Mouse (Mus musculus) heart, adult 2 months (tissue): ENCODE results near the gene Naglu. TPM values are rescaled to one million over a fixed set of nuclear protein-coding genes. Genes with fewer than 3 reads are reported as not detected.

Experiments
- DNase-seq, 2 experiments: peaks; one replicate each; pipeline ENCODE4 v3.0.0; 2021
- H3K27ac ChIP-seq: fragments of 200-600 bp; 2 replicates; pipeline ENCODE4 v1.8.1; 2022
- H3K27me3 ChIP-seq: fragments of 200-500 bp; 2 replicates; pipeline ENCODE4 v1.6.1; 2012; ENCODE audit warnings: mild to moderate bottlenecking, low read length, inconsistent platforms, mixed read lengths; ENCODE audit not compliant: control insufficient read depth, insufficient read depth
- H3K36me3 ChIP-seq: fragments of 200-500 bp; 2 replicates; pipeline ENCODE4 v1.6.1; 2012; ENCODE audit warnings: low read length, inconsistent platforms; ENCODE audit not compliant: control insufficient read depth, insufficient read depth
- H3K4me1 ChIP-seq: fragments of 200-500 bp; 2 replicates; pipeline ENCODE4 v1.6.1; 2011; ENCODE audit warnings: low read length; ENCODE audit not compliant: control insufficient read depth, insufficient read depth
- H3K4me3 ChIP-seq: fragments of 200-600 bp; 2 replicates; pipeline ENCODE4 v1.8.1; 2022
- H3K79me2 ChIP-seq: fragments of 200-500 bp; replicated peaks from 2 replicates; pipeline ENCODE4 v1.6.1; 2012; ENCODE audit warnings: mild to moderate bottlenecking, inconsistent platforms, low read length, moderate library complexity, mixed read lengths; ENCODE audit not compliant: control insufficient read depth, insufficient read depth
- H3K9ac ChIP-seq: fragments of 200-500 bp; 2 replicates; pipeline ENCODE4 v1.6.1; 2012; ENCODE audit warnings: low read depth, mild to moderate bottlenecking, control low read depth, inconsistent platforms, low read length, mixed read lengths
- CTCF ChIP-seq: fragments of 200-600 bp; IDR thresholded peaks from 2 replicates; pipeline ENCODE4 v1.8.1; 2022; ENCODE audit warnings: antibody characterized with exemption, mild to moderate bottlenecking, moderate library complexity
- EP300 ChIP-seq: fragments of 200-500 bp; IDR thresholded peaks from 2 replicates; pipeline ENCODE4 v1.6.1; 2011; ENCODE audit warnings: low read depth, low read length, control low read depth; ENCODE audit not compliant: insufficient read depth
- POLR2A ChIP-seq: fragments of 200-500 bp; IDR thresholded peaks from 2 replicates; pipeline ENCODE4 v1.6.1; 2011; ENCODE audit warnings: mild to moderate bottlenecking, low read depth, low read length, control low read depth; ENCODE audit not compliant: insufficient read depth
- WGBS: fragments of 180-500 bp; shearing (Covaris S2); methylation state at CpG from one replicate; pipeline ENCODE4 v1.1.7; 2018; 5-methylcytosine and 5-hydroxymethylcytosine counted together
- intact Hi-C: fragments of 180-260 bp; cut with DNase I; formaldehyde crosslinking; loops from one replicate; pipeline ENCODE4 v1.15.1; 2025
- polyA plus RNA-seq: library from polyadenylated mRNA; depleted of rRNA; stranded (reverse); fragments of >200 nt; gene quantifications from 2 replicates; pipeline ENCODE4 v1.2.3, GENCODE M21; 2012
- total RNA-seq, 2 experiments: library from RNA; stranded (reverse); gene quantifications; 2 replicates each; pipeline ENCODE4 v1.2.3; 2021

Naglu gene
- total and polyA plus RNA-seq, 3 experiments = 7.4 to 14.3 (median 8.3) TPM

- under 1% methylated on average over 51 of the region's 51 CpGs for WGBS
- peak; percentile 86 to 89 for DNase-seq
- H3K4me1 ChIP-seq = peaks cover 11% of the 10 kb centered on the region
- H3K4me3 ChIP-seq = peak within 1 kb of the TSS; percentile 78
- no peaks in the 10 kb centered on the region for H3K79me2 ChIP-seq
- peak within 1 kb of the TSS; percentile 92 for H3K27ac ChIP-seq
- intact Hi-C loops = loop anchor here (2.0 kb wide), 1 partner anchor 94 kb away; no protein-coding TSS in a partner anchor
- peak within 1 kb of the TSS; percentile 93 for H3K9ac ChIP-seq
- peaks cover 2% of the 10 kb centered on the region; the same call in 1 of the 2 replicates for H3K27me3 ChIP-seq
- H3K36me3 ChIP-seq = no peaks in the 10 kb centered on the region
- peak; percentile 84; the same call in 1 of the 2 replicates for TF ChIP-seq EP300
- peak; percentile 67 for TF ChIP-seq CTCF
- peak; percentile 93 for TF ChIP-seq POLR2A
Observed at GRCm38 (mm10) chr11:101082208-101083082, 12.6 kb downstream of the Naglu start, which contains the start of gene Coasy. Coasy (plus strand) TSS chr11:101082565.

- no peaks in the 10 kb centered on the region for H3K79me2 ChIP-seq
- no peak for DNase-seq
- 30% methylated on average over 19 of the region's 19 CpGs for whole genome bisulfite sequencing
- intact Hi-C loops = loop anchor here (2.0 kb wide), 1 partner anchor 94 kb away; no protein-coding TSS in a partner anchor
- no peaks in the 10 kb centered on the region for H3K36me3 ChIP-seq
- H3K9ac ChIP-seq = peak overlapping the region; percentile 93
- TF ChIP-seq EP300 (no peak), POLR2A (no peak), CTCF (no peak)
- H3K27ac ChIP-seq = peak overlapping the region; percentile 92
- peaks cover 2% of the 10 kb centered on the region; the same call in 1 of the 2 replicates for H3K27me3 ChIP-seq
- H3K4me3 ChIP-seq = peak overlapping the region; percentile 78
- H3K4me1 ChIP-seq = peaks cover 14% of the 10 kb centered on the region
Observed at GRCm38 (mm10) chr11:101083083-101083697, 13.4 kb downstream of the Naglu start.

GRCm38 (mm10) chr11:101084246-101084645, 14.4 kb downstream of the Naglu start:
- H3K79me2 ChIP-seq = no peaks in the 10 kb centered on the region
- no peak for DNase-seq
- H3K27me3 ChIP-seq = peaks cover 2% of the 10 kb centered on the region; the same call in 1 of the 2 replicates
- no peak overlapping the region for H3K27ac ChIP-seq
- no peak overlapping the region for H3K9ac ChIP-seq
- no peak overlapping the region for H3K4me3 ChIP-seq
- intact Hi-C loops = no loop called here
- TF ChIP-seq CTCF (no peak), POLR2A (no peak), EP300 (no peak)
- H3K4me1 ChIP-seq = peaks cover 14% of the 10 kb centered on the region
- H3K36me3 ChIP-seq = no peaks in the 10 kb centered on the region
- WGBS = 87% methylated on average over 14 of the region's 14 CpGs

GRCm38 (mm10) chr11:101084811-101085210, 15.0 kb downstream of the Naglu start:
- Histone ChIP-seq H3K27me3 (no peaks in the 10 kb centered on the region), H3K4me1 (peaks cover 14% of the 10 kb centered on the region), H3K79me2 (no peaks in the 10 kb centered on the region), H3K27ac (no peak overlapping the region), H3K4me3 (no peak overlapping the region), H3K9ac (no peak overlapping the region), H3K36me3 (no peaks in the 10 kb centered on the region)
- intact Hi-C loops = loop anchor here (5.0 kb wide), 1 partner anchor 357 kb away; the partner anchor contains the start of gene Rpl27
- DNase-seq = no peak
- TF ChIP-seq EP300 (no peak), POLR2A (no peak)
- WGBS = 90% methylated on average over 12 of the region's 12 CpGs

GRCm38 (mm10) chr11:101085617-101086322, 16.0 kb downstream of the Naglu start:
- peaks cover 14% of the 10 kb centered on the region for H3K4me1 ChIP-seq
- no peaks in the 10 kb centered on the region for H3K27me3 ChIP-seq
- no peaks in the 10 kb centered on the region for H3K36me3 ChIP-seq
- no peak overlapping the region for H3K4me3 ChIP-seq
- H3K9ac ChIP-seq = no peak overlapping the region
- DNase-seq = no peak
- intact Hi-C loops = loop anchor here (2.0 to 5.0 kb wide), 2 partner anchors 33 to 357 kb away; partner anchors contain the start of genes Retreg3, Rpl27 and Tubg1
- H3K79me2 ChIP-seq = no peaks in the 10 kb centered on the region
- WGBS = 93% methylated on average over 18 of the region's 18 CpGs
- no peak for TF ChIP-seq EP300
- no peak for TF ChIP-seq CTCF
- no peak for TF ChIP-seq POLR2A
- H3K27ac ChIP-seq = peak overlapping the region; percentile 91; the same call in 1 of the 2 replicates
